Mouse (Mus musculus) small intestine, adult 2 months (tissue): ENCODE measurements around the gene Lrrc1.

Experiments used
- CTCF ChIP-seq: fragments of 200-500 bp; IDR thresholded peaks from 2 replicates; pipeline ENCODE4 v1.5.1; 2012; ENCODE audit warnings: low read depth, mild to moderate bottlenecking, control low read depth, inconsistent platforms, low read length, moderate library complexity, mixed read lengths; ENCODE audit not compliant: insufficient replicate concordance, insufficient read length; ENCODE audit errors: extremely low read depth
- POLR2A ChIP-seq: fragments of 200-500 bp; IDR thresholded peaks from 2 replicates; pipeline ENCODE4 v1.6.1; 2012; ENCODE audit warnings: low read depth, mild to moderate bottlenecking, control low read depth, inconsistent platforms, low read length, moderate library complexity

DNA sequence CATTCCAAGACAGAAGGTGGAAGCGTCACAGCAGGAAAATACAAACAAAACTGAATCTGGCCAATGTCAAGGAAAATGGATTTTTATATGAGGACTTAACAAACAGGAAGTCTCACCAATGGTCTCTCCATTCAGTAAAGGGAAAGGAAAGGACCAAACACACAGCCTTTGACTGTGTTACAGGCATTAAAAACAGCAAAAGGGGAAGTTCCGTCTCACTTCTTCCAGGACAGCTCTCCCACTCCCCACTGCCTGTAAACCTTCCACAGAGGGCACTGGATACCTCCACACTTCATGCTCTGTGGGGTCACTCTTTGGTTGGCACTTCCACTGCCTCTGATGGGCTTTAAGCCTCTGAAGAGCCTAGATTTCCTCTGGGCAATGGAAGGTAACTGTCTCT is 94.2 kb downstream of the Lrrc1 start:
- TF ChIP-seq POLR2A (no peak), CTCF (no peak)
